Mouse (Mus musculus) thymus, postnatal 4 days (tissue): Measurements from ENCODE around the gene Wdr74.

ENCODE experiments used
- DNase-seq: peaks from one replicate; pipeline ENCODE4 v3.0.0; 2021

Wdr74 gene

DNA sequence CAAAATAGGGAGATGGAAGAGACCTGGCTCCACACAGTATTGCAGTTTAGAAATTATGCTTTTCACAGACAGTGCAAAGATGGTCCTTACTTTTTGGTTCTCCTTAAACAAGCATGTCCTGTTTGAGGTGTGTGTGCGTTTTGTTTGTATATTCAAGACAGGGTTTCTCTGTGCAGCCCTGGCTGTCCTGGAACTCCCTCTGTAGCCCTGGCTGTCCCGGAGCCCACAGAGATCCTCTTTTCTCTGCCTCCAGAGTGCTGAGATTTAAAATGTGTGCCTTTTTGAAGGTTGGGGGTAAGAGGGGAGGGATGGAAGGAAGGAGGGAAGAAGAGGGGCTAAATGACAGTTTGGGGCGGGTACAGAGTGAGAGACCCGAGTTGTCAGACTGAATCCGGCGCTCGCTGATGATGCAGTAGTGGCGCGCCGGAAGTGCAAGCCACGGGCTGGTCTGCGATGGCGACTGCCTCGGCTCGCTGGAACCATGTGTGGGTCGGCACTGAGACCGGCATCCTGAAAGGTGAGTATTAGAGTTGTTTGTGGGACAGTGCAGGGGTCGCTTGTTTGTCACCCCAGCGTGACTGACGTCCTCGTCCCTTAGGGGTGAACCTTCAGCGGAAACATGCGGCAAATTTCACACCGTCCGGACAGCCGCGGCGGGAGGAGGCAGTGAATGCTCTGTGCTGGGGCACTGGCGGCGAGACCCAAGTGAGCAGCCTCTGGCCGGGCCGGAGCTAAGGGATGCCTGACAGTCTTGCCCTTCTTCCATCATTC is at the start of gene Wdr74:
Gene Wdr74, plus strand, starts transcription at position 439 of the 771 bp plus-strand sequence.
- DNase-seq = peak; percentile 95

- DNase-seq = no peak
These were observed 43.6 kb upstream of the Wdr74 start for GRCm38 (mm10) chr19:8691871-8692539.

GRCm38 (mm10) chr19:8692740-8693139 is 42.9 kb upstream of the Wdr74 start:
- no peak for DNase-seq

DNA sequence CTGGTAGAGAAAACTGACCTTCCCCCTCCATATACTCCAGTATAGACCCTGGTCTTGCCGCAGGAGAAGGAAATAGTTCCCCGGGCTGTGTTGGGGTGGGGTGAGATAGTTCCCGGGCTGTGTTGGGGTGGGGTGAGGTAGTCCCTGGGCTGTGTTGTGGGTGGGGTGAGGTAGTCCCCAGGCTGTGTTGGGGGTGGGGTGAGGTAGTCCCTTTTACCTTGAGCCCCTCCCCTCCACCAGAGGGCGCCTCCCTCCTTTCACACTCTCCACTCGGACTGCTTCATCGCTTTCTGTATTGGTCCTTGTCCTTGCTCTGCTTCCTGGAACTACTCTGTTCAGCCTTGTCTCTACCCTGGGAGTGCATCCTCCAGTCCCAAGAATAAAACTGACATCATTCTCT is 40.3 kb upstream of the Wdr74 start:
- DNase-seq = peak; percentile 86

DNA sequence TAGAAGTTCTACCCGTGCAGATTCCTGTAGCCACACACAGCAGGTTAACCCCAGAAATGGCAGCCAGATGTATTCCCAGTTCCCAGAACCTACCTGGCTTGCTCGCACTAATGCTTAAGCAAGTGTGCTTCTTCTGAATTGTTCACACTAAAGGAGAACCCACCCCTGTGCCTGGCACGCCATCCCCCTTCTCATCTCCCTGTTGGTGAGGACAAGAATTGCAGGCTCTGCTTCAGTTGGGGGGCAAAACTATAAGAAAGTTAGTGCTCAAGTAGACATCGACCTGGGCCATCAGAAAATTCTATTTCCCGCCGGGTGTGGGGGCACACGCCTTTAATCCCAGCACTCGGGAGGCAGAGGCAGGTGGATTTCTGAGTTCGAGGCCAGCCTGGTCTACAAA is 36.0 kb upstream of the Wdr74 start:
- peak; percentile 53 for DNase-seq

- no peak for DNase-seq
These were observed 33.2 kb upstream of the Wdr74 start for GRCm38 (mm10) chr19:8702458-8702857.

DNA sequence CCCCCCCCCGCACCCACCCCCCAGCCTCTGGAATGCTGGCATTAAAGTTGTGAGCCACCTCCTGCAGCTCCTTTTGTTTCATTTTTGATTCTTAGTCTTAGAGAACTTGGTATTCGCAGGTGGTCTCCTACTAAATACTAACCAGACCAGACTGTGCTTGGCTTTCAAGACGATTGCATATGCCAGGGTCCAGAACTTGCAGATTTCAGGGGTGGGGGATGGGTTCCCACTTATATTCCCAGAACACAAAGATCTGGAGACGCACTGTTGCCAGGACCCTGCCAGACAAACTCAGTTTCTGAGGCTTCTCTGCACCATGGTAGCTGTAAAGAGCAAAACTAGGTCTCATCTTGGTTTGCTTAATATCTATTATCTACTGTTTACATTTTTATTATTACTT is 32.1 kb upstream of the Wdr74 start:
- no peak for DNase-seq

DNA sequence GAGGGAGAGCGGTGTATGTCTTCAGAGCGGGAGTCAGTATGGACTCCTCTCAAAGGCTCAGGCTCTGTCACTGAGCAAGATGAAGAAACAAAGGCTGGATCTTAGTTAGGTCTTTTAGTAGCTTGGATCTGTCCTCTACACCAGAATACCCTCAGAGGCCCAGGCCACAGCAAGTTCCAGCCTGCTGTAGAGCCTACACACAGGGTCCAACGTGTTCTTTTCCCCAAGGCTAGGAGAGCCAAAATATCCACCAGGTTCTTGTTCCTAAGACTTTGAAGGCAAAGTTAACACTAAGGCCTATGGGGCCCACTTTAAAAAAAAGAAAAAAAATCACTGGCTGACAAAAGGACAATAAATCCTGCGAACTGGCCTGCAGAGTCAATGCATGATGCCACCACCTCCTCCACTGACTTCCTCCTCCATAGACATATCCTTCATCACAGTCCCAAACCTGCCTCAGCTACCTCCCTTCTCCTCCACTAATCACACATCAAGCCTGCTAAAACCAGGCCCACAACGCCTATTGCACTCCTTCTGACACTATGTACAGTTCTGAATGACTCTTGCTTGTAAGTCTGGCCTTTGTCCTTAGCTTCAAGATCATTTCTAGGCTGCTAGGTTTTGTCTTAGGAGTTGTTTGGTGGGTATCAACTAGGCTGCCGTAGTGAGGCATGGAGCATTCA is 30.5 kb upstream of the Wdr74 start:
- DNase-seq = no peak

DNA sequence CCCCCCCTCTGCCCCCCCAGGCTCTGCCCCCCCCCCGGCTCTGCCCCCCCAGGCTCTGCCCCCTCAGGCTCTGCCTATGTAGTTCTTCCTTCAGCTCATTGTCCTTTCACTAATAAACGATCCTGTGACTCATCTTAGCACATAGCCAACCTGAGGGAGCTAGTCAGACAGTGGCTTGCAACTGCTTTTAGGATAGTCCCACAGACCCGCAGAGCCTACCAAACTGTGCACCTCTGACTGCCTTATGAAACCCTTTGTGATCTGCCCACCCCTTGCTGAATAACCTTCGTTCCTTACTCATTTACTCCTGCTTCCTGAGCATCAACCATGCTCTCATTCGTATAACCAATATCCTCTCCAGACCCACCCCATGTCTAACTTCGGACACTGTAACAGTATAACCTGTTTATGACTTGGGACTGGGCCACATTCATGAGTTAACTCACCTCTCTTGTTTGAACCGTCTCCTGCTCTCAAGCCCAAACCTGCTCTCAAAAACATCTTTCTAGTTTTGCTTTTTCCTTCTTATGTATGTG is 29.4 kb upstream of the Wdr74 start:
- no peak for DNase-seq

DNA sequence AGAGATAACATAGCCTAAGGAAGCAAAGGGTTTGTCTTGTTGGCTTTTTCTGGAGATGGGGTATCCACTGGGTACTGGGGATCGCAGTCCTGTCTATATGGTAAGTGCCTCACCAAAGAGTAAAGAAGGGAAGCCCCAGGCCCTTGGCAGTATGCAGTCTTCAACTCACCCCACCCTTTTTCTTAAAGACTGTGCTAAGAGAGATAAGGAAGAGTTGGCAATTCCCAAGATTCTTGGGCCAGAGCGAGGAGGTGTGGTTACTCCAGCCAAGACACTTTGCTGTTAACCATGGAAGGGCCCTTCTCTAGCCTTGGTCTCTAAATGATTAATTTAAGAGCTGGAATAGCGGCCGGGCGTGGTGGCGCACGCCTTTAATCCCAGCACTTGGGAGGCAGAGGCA is 28.7 kb upstream of the Wdr74 start:
- DNase-seq = no peak

DNA sequence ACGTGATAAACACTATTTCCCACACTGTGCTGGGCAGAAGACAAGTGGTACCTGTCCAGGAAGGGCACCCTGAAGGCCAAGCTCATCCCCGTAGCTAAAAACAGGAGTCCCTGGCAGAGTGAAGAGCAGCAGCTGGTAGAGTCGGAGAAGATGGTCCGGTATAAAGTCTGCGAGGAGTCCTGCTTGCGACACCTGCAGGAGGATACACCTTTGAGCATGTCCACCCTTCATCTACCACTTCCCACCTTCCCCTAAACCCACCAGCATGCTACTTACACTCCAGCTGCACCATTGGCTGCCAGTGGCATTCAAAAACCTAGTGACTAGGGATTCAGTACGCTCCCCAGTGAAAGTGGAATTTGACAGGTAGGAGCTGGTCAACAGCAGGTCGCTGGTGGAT is 26.7 kb upstream of the Wdr74 start:
- DNase-seq = no peak

DNA sequence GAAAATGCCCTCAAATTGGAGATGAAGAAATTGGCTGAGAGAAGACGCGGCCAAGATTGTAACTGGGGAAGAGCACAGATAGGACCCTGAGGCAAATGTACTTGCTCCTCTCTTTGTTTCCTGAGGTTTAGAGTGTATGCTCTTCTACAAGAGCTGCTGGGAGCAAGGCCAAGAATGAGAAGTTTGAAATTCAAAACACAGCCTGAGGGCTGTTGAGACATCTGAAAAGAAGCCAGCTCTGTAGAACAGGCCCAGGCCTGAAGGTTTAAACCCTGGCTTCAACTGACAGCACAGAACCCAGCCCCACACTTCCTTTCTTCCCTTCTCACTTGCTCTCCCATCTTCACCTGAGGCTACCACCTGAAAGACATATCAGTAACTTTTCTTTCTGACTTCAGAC is 25.6 kb upstream of the Wdr74 start:
- no peak for DNase-seq

GRCm38 (mm10) chr19:8711506-8711905 is 24.1 kb upstream of the Wdr74 start:
- no peak for DNase-seq

DNA sequence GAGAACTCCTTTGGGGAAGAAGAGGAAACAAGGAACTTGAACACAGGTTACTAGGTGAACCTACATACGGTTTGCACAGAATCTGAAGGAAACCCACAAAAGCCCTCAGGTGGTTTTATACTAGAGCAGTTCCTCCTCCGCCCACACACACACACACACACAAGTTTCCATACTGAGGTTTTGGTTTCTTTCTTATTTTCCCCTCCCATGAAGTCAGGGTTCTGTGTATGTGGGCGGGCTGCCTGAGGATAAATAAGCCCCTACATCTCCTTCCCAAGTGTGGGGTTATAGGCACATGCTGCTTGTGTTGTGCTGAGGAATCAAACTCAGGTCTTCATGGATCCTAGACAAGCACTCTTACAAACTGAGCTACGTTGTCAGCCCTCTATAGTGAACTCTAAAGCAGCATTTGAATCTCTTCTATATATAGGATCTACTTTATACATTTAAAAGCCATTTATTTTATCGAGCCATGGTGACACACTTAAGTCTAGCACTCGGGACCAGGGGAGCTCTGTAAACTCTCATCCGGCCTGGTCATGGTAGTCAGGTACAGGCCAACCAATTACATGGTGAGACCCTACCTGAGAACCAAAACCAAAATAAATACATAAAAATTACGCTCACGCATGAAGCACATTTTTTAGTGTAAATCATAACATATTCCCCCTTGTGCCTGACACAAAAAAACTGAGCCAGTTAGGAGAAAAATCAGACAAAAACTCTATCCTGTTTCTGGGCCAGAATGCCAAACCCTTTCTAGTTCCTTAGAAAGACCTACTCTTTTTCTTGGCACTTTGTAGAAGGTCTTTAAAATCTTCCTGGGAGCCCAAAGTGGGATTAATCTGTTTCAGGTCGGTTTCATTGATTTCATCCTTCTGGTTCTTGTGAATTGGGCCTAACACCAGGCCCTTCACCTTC is 23.4 kb upstream of the Wdr74 start:
- peak; percentile 48 for DNase-seq

- DNase-seq = peak; percentile 82
These were observed 22.7 kb upstream of the Wdr74 start for GRCm38 (mm10) chr19:8712870-8713305.

DNA sequence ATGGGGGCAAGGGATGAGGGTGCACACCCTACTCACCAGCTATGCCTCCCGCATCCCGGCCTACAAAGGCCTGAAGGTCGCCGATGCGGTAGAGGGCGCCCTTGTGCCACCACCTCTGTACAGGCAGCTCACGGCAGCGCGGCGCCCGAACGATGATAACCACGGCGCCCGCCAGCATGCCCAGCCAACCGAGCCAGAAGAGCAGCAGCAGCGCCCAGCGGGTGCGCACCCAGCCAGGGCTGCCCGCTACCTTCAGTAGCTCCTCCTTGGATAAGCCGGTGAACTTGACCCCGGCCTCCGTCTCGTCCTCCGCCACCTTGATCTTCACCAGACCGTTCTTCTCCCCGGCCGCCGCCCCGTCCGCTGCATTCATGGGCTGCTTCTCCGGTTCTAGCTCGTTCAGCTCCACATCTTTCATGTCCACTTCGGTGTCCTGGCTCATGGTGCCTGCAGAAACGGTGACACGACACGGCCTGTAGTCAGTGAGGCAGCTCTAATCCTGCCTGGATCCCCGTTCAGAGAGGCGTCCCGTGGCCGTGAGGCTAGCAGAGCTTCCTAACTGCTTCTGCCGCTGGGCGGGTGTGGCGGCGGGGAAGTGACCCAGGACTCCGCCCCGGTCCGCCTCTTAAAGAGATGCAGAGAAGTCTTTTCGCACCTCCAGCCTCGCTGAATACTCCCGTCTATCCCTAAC is 22.2 kb upstream of the Wdr74 start:
- DNase-seq = peak; percentile 99

DNA sequence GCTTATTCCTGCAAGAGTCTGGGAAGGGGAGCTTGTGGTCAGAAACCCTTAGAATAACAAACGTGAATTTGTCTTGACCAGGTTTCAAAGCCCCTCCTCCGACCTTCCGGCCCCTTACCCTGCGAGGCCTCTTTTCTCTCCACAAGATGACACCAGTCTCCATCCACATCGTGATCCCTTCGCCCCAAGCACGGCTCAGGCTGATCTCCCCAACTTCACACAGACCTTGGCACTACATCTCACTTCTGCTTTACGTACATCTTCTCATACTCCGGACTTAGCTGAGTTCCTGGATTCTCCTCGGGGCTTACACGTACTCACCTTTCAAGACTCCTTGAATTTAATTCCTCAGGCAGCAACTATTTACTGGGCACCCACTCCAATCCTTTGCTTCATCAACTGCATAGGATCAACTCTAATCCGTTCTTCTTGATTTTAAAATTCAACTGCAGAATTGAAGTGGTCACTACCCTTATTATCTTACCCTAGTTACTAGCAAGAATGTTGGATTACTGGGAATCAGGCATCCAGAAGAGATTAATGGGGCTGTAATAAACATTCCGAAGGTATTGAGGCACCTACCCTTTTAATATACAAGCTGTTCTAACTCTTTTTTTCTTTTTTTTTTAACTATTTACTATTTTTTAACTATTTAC is 21.5 kb upstream of the Wdr74 start:
- no peak for DNase-seq

DNA sequence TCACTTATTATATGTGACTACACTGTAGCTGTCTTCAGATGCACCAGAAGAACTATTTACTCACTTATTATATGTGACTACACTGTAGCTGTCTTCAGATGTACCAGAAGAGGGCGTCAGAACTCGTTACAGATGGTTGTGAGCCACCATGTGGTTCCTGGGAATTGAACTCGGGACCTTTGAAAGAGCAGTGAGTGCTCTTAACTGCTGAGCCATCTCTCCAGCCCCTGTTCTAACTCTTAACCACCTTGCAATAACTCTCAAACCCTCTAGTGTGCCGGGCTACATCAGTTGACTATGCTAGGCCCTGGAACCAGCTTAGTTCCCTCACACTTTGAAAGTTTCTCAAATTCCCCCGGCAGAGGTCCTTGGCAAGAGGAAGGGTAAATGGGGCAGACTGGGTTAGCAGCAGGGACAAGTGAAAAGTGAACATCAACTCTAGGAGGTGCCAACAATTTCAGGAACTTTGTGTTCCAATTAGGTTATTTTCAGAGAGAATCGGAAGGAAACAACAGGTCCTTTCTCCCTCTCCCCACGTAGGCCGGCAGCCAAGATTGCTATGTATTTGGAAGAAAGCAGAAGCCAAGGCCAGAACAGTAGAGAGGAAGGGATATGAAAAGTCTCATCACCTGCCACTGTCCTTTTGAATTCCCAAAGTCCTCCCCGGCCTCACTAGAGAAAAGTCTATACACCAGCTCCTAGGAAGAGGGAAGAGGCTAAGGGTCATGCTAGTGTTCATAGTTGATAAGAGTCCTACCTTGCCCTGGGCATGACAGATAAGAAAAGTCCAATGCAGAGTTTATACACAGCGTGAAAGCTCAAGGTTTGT is 20.8 kb upstream of the Wdr74 start:
- DNase-seq = no peak

GRCm38 (mm10) chr19:8715868-8716766 is 19.5 kb upstream of the Wdr74 start:
- no peak for DNase-seq
